15 mouse cellular contexts compared by ENCODE assay signal in genomic region chr17:49610296-49610695, GRCm38 (mm10). TPM values are rescaled to one million over a fixed set of nuclear protein-coding genes. Genes with fewer than 3 reads are reported as not detected.
"Had no signal": no experiment of that assay in that cellular context is flagged by ENCODE, and none has a peak within 500 bp of the region (broad histone marks: within the 10 kb centered on the region; RNA-seq: fewer than 3 reads in every experiment).

No protein-coding gene starts in this region.

- H3K9me3 ChIP-seq: limb, embryonic 10.5 days; midbrain, embryonic 12.5 days; neural tube, embryonic 13.5 days had no signal

- H3K27me3 ChIP-seq: neural tube, embryonic 13.5 days had no signal

- H3K4me3 ChIP-seq: layer of hippocampus, adult 2 months; limb, embryonic 10.5 days; midbrain, embryonic 12.5 days; neural tube, embryonic 13.5 days had no signal

- H3K4me2 ChIP-seq: liver, embryonic 11.5 days; lung, embryonic 14.5 days; midbrain, embryonic 12.5 days; neural tube, embryonic 13.5 days had no signal

- H3K9ac ChIP-seq: lung, embryonic 14.5 days; midbrain, embryonic 12.5 days; neural tube, embryonic 13.5 days had no signal

- H3K27ac ChIP-seq: layer of hippocampus, adult 2 months; limb, embryonic 10.5 days; midbrain, embryonic 12.5 days; neural tube, embryonic 13.5 days had no signal

- DNase-seq: kidney, postnatal 10 days; kidney, postnatal 4 days; lung, embryonic 14.5 days; lung, postnatal 10 days; retina, postnatal 1 day; right cerebral cortex, postnatal 4 days; spleen, adult 18-20 months; thymus, adult 18-20 months; thymus, postnatal 14 days had no signal

- H3K36me3 ChIP-seq: limb, embryonic 10.5 days; midbrain, embryonic 12.5 days; neural tube, embryonic 13.5 days had no signal

RNA-seq across cellular contexts. Expression of gene Kif6, which starts 4.6 kb away (rescaled TPM):
- total RNA-seq: megakaryocyte-erythroid progenitor cell, adult 5-6 weeks had no signal

RNA-seq across cellular contexts. Expression of gene Daam2, which starts 46.2 kb away (rescaled TPM):
- total RNA-seq: megakaryocyte-erythroid progenitor cell, adult 5-6 weeks had no signal
